Mouse (Mus musculus) urinary bladder, adult 2 months (tissue): ENCODE results near the gene Ywhab. TPM values are rescaled to one million over a fixed set of nuclear protein-coding genes. Genes with fewer than 3 reads are reported as not detected.

Experiments
- DNase-seq: peaks from one replicate; pipeline ENCODE4 v3.0.0; 2022; ENCODE audit warnings: low spot score
- polyA plus RNA-seq: library from polyadenylated mRNA; depleted of rRNA; stranded (reverse); fragments of >200 nt; gene quantifications from 2 replicates; pipeline ENCODE4 v1.2.3, GENCODE M21; 2012; rRNA removed

Ywhab gene
- polyA plus RNA-seq, 1 experiment = 134 TPM

GRCm38 (mm10) chr2:164009227-164009626 is 14.5 kb downstream of the Ywhab start:
- DNase-seq = no peak

DNA sequence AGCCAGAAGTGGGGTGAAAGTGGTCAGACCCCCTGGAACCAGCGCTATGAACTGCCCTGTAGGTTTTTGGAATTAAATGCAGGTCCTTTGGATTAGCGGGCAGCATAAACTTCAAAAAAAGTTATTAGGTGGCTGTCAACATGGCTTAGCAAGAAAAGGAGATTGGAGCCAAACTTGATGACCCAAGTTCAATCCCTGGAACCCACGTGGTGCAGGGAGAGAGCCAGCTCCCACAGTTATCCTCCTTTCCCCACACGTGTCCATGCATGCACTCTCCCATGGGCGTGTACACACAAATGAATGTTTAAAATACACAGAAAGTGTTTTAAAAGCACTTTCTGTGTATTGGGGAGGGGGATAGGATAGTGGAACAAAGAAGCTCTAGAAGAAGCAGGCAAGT is 15.7 kb downstream of the Ywhab start:
- DNase-seq = no peak

- DNase-seq = no peak
Observed at GRCm38 (mm10) chr2:164010944-164011343, 16.2 kb downstream of the Ywhab start.

DNA sequence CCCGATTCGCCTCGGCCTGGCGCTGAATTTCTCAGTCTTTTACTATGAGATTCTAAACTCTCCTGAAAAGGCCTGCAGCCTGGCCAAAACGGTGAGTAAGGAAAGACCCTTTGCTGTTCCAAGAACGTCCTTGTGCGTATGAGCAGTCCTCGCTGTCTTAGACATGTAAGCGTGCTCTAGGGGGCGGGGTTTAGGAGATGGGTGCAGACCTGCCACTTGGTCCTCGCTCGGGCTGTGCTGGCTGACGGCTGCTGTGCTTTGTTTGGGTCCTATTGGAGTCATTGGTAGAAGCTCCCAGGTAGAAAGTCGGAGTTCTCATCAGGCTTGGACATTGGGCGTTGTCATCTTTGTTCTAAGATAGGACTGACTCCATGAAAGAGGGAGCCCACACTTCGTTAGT is 20.5 kb downstream of the Ywhab start:
- DNase-seq = no peak

DNA sequence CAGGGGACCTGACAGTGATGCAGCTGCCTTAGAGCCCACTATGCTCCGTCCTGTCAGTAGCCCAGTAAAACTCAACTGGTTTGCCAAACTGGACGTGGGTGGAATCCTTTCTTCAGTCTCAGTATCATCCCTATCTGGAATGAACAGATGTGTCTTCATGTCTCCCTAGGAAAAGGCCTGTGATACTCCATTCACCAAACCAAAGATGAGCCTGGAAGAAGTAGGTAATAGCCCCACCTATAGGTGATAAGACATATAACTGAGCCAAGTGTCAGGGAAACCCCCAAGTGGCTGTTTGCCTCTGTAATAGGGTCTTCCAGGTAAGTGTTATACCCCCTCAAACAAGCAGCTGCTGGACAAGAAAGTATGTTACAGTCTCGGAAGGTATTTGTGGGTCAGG is 24.1 kb downstream of the Ywhab start:
- no peak for DNase-seq

- no peak for DNase-seq
Observed at GRCm38 (mm10) chr2:164019943-164020342, 25.2 kb downstream of the Ywhab start.

DNA sequence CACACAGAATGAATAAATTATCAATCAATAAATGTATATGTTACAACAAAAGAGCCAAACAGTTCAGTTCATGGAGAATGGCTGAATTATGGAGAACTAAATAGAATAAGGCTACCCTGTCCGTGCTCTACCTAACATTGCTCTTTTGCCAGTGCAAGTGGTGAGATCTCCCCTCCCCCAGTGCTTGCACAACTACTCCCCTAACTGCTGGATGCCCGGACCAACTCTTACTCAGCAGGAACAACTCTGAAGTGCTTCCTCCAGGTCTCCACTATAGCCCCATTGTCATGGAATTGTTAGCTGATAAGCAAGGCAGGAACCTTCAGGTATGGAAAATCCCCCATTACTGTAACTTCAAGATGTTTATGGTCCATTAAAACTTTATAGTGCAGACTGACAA is 27.3 kb downstream of the Ywhab start:
- DNase-seq = no peak

GRCm38 (mm10) chr2:164025150-164025549 is 30.4 kb downstream of the Ywhab start, which contains the start of gene Pabpc1l:
TSS of gene Pabpc1l (plus strand) at chr2:164025450.
- no peak for DNase-seq

DNA sequence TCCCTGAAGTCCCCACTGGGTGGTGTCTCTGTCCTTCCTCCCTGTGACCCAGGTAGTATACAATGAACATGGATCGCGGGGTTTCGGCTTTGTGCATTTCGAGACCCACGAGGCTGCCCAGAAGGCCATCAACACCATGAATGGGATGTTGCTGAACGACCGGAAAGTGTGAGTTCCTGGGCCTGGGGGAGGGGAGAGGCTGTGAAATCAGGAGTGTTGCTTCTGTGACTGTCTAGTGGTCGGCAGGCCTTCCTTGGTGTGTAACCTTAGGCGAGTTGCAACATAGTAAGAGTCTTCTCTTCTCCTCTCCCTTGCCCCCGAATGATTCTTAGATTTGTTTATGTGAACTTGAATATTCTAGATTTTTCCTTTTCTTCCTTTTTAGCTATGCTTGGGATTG is 36.4 kb downstream of the Ywhab start:
- no peak for DNase-seq

DNA sequence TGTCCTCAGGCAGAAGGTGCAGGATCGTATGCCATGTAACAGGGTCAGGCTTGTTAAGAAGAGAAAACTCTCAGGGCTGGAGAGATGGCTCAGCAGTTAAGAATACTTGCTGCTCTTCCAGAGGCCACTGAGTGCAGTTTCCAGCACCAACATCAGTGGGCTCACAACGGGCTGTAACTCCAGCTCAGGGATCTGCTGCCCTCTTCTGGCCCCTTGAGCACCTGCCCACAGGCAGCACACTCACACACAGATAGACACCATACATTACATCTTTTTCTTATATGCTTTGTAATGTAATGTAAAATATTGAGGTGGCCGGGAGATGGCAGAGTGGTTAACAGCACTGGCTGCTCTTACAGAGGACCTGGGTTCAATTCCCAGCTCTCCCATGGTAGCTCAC is 38.2 kb downstream of the Ywhab start:
- DNase-seq = no peak

- no peak for DNase-seq
Observed at GRCm38 (mm10) chr2:164036520-164037019, 41.8 kb downstream of the Ywhab start.

- DNase-seq = no peak
Observed at GRCm38 (mm10) chr2:164038407-164039028, 43.8 kb downstream of the Ywhab start.

- no peak for DNase-seq
Observed at GRCm38 (mm10) chr2:164040949-164041348, 46.2 kb downstream of the Ywhab start.

- DNase-seq = no peak
Observed at GRCm38 (mm10) chr2:164041523-164041922, 46.8 kb downstream of the Ywhab start.

DNA sequence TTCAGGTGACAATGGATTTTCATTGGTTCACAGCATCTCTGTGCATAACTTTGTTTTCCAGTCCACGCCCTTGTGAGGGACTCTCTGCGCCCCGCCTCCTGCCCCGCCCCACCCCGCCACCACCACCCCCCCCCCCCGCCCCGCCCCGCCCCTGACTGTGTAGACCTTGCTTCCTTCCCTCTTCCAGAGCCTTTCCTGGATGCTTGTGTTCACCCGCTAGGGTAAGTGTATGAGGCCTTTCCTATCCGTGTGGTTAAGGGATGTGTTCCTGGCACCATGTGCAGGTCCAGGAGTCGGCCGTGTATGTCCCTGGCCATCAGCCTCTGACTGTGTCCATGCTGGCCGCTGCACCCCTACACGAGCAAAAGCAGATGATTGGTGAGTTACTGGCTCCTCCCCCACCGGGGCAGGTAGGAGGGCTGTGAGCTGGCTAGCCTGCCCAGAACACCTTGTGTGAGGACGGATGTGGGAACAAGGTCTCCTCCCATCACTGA is 52.5 kb downstream of the Ywhab start:
- no peak for DNase-seq

DNA sequence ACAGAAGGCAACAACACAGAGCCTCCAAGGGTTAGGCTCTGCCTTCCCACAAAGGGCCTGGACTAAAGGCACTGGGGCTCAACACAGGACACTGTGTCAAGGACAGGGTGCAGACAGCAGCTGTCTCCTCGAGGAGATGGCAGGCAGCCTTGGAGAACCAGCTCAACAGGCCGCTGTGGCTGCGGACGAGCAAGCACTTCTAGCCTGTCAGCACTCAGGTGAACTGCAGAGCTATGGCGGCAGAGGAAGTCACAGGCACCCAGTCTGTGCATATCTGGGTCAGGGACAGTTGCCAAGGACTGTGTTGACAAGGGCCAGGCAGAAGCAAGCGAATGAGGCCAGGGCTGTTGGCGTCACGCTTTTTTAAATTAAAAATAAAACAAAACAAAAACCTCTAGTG is 59.0 kb downstream of the Ywhab start:
- DNase-seq = no peak

- no peak for DNase-seq
Observed at GRCm38 (mm10) chr2:164054671-164055070, 59.9 kb downstream of the Ywhab start.

- DNase-seq = no peak
Observed at GRCm38 (mm10) chr2:164059634-164060235, 65.0 kb downstream of the Ywhab start.

Other genes with a start within 250 kb of the Ywhab start
- gene Ada, start 244.7 kb upstream of the Ywhab start, polyA plus RNA-seq = 8.7 and 9.5 TPM in 2 replicates
- gene Ccn5, start 174.1 kb upstream of the Ywhab start, polyA plus RNA-seq = 9.2 and 11.2 TPM in 2 replicates
- not detected in 2 replicates for gene Kcnk15, start 141.3 kb upstream of the Ywhab start, polyA plus RNA-seq
- gene Rims4, start 76.3 kb upstream of the Ywhab start, polyA plus RNA-seq = 0.04 TPM in 2 replicates
- gene Pabpc1l, start 30.5 kb downstream of the Ywhab start, polyA plus RNA-seq = 0.95 and 1.6 TPM in 2 replicates
- 18.3 and 20.9 TPM in 2 replicates for gene Stk4, start 75.4 kb downstream of the Ywhab start, polyA plus RNA-seq
- 38.6 and 48.0 TPM in 2 replicates for gene Tomm34, start 76.2 kb downstream of the Ywhab start, polyA plus RNA-seq
- gene Kcns1, start 176.2 kb downstream of the Ywhab start, polyA plus RNA-seq = 0.03 TPM in 1 of 2 replicates, not detected in the other
- gene Wfdc5, start 187.8 kb downstream of the Ywhab start, polyA plus RNA-seq = 0.03 TPM in 1 of 2 replicates, not detected in the other
- 0.10 and 0.11 TPM in 2 replicates for gene Wfdc12, start 195.6 kb downstream of the Ywhab start, polyA plus RNA-seq
- not detected in 2 replicates for gene Wfdc15a, start 205.2 kb downstream of the Ywhab start, polyA plus RNA-seq
- gene Wfdc15b, start 226.7 kb downstream of the Ywhab start, polyA plus RNA-seq = 90.6 and 114 TPM in 2 replicates
- not detected in 2 replicates for gene Svs2, start 243.5 kb downstream of the Ywhab start, polyA plus RNA-seq